Mouse (Mus musculus): ENCODE data around the gene Luc7l.
"Not testable (repeated sequence)": the region's sequence is repeated elsewhere in the genome, so short reads cannot be mapped to it uniquely, and the experiment has no call there.

The Luc7l gene

DNA sequence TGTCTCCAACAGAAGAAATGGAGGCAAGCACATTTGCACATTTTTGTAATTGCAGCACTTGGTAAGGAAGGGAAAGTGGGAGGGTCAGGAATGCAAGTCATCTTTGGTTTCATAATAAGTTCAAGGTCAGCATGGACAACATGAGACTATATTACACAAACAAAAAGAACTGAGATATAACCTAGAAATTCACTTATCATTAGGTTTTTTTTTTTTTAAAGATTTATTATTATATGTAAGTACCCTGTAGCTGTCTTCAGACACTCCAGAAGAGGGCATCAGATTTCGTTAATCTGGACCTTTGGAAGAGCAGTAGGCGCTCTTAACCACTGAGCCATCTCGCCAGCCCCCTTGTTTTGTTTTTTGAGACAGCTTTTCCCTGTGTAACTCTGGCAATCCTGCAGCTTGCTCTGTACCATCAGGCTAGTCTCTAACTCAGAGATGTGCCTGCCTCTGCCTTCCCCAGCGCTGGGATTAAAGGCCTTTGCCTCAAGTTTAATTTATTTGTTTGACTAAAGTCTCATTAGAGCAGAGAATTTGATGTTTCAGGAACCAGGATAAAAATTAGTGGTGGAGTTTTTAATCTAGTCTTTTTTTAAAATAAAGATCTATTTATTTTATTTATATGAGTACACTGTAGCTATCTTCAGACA is 684 bp upstream of the Luc7l start:
- no peak for DNase-seq (ENCODE audit: extremely low spot score, low read depth, low spot score)

- DNase-seq (ENCODE audit: extremely low spot score, low read depth, low spot score): no peak
Observed at GRCm38 (mm10) chr17:26253399-26253798, 703 bp downstream of the Luc7l start.

GRCm38 (mm10) chr17:26255313-26255712 is 2.6 kb downstream of the Luc7l start:
- no peak for DNase-seq (ENCODE audit: extremely low spot score, low read depth, low spot score)

- no peak for DNase-seq (ENCODE audit: extremely low spot score, low read depth, low spot score)
Observed at GRCm38 (mm10) chr17:26261826-26262225, 9.1 kb downstream of the Luc7l start.

DNA sequence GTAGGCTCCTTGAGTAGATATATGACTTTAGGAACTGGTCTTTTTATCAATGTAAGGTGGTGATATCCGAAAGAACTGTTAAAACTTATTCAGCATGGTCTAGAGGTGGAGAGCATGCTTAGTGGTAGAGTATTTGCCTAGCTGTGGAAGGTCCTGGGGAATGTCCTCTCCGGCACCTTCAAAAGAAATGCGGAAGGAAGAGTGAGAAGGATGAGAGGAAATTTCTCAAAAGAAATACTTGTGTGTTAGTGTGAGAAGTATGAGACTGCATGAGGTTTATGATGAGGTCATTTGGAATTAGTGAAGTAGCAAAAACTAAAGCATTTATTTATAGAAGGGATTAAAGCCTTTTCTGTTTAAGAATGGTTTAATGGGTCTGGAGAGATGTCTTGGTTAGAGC is 9.7 kb downstream of the Luc7l start:
- DNase-seq (ENCODE audit: extremely low spot score, low read depth, low spot score): no peak

- no peak for DNase-seq (ENCODE audit: extremely low spot score, low read depth, low spot score)
Observed at GRCm38 (mm10) chr17:26268851-26269250, 16.2 kb downstream of the Luc7l start.

DNA sequence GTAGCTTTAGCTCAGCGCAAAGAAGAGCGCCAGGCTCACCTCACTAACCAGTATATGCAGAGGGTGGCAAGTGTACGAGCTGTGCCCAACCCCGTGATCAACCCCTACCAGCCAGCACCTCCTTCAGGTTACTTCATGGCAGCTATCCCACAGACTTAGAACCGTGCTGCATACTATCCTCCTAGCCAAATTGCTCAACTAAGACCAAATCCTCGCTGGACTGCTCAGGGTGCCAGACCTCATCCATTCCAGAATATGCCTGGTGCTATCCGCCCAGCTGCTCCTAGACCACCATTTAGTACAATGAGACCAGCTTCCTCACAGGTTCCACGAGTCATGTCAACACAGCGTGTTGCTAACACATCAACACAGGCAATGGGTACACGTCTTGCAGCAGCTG is 16.9 kb downstream of the Luc7l start:
- DNase-seq (ENCODE audit: extremely low spot score, low read depth, low spot score): not testable (repeated sequence)

DNA sequence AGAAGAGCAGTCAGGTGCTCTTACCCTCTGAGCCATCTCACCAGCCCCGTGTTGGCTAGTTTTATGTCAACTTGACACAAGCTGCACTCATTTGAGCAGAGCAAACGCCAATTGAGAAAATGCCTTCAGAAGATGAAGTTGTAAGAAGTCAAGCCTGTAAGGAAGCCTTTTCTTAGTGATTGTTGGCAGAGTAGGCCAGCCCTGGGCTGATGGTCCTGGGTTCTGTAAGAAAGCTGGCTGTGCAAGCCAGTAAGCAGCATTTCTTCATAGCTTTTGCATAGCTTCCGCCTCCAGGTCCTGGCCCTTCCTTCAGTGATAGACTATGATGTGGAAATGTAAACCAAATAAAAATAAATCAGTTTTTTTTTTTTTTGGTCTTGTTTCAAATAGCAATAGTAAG is 19.9 kb downstream of the Luc7l start:
- DNase-seq (ENCODE audit: extremely low spot score, low read depth, low spot score): no peak

DNA sequence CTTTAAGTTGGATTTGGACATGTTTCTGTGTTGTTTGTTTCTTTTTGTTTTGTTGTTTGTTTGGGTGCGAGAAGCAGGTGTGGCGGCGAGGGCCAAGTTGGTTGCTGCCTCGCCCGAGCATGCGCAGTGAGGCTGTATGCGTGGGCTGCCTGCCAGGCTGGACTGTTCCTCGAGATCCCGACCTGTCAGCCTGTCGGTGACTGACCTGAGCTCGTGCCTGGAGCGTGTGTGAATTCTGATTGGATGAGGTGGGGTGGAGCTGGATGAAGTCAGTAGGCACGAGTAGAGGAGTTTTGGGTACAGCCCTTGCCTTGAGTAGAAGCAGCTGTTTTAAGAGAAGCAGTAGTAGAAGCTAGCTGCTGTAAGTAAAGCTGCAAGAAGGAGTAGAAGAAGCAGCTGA is 23.2 kb downstream of the Luc7l start:
- no peak for DNase-seq (ENCODE audit: extremely low spot score, low read depth, low spot score)

- DNase-seq (ENCODE audit: extremely low spot score, low read depth, low spot score): no peak
Observed at GRCm38 (mm10) chr17:26276711-26277110, 24.0 kb downstream of the Luc7l start.

DNA sequence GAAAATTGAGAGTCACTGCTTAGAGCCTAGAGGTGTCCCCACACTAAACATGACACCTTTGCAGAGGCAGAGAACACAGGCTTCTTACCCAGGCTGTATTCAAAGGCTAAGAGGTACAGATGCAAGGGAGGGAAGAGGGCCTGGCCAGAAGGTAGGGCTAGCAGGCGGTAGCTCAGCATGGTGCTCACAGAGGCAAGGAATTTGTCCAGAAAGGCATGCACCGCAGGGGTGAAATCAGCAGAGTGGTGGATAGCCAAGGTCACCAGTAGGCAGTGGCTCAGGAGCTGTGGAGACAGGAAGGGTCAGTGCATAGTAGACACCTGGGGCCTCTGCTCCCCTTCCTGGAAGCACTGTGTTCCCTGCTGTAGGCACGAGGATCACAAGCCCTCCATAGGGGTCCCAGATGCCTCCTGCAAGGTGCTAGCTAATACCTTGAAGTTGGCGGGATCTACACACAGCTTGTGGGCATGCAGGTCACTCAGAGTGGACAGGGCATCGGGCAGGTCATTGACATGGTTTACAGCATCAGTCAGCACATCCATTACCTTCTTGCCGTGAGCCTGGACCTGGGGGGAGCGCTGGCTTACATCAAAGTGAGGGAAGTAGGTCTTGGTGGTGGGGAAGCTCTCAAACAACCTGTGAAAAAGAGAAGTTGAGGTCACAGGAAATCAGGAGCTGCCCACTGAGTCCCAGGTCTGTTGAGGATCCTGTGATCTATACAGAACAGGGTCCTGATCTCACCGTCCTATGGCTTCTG is 33.7 kb downstream of the Luc7l start:
- DNase-seq (ENCODE audit: extremely low spot score, low read depth, low spot score): no peak

DNA sequence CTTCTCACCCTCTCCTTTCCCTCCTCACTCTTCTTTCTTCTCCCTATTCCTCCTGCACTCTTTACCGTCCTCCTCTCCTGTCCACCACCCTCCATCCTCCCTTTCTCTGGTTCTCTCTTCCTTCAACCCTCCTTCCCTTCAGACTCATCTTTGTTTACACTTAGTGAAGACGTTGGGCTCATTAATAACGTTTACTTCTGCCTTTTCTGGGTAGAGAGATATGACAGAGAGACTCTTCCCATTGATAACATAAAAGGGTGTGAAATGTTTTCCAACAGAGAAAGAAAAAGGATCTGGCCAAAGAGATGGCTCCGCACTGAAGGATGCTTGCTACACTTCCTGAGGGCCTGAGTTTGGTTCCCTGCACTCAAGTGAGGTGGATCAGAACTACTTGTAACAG is 36.8 kb downstream of the Luc7l start:
- DNase-seq (ENCODE audit: extremely low spot score, low read depth, low spot score): no peak

GRCm38 (mm10) chr17:26298318-26298717 is 45.6 kb downstream of the Luc7l start:
- not testable (repeated sequence) for DNase-seq (ENCODE audit: extremely low spot score, low read depth, low spot score)

DNA sequence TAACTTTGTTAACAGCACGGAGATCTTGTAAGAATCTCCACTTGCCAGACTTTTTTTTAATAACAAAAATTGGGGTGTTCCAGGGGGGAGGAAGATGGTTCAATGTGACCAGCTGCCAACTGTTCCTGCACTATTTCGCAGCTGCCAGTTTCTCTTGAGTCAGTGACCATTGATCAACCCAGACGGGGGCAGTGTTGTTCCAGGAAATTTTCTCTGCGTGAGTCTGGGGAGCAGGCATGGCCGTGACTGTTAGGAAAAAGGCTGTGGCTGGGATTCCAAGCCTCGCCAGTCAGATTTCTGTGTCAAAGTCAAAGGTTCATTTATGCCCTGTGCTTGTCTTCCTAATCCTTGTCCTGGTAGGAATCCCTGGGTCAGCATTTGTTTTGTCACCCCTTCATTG is 61.6 kb downstream of the Luc7l start:
- DNase-seq (ENCODE audit: extremely low spot score, low read depth, low spot score): peak; percentile 1

DNA sequence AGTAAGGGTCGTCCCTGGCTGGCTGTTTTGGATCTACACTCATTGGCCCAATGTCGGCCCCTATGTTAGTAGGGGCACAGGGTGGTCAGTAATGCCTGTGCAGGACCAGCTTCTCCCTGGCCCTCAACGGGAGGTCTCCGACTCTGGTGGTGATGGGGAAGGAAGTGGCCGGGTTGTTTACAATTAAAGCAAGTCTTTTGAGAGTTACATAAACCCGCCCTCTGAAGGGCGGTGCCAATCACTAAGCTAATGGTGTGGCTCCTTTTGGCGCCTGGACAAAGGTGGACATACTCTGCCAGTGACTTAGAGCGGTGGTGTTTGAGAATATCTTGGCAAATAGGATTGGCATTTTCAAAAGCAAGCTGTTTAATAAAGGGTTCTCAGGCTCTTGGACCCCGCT is 62.8 kb downstream of the Luc7l start:
- no peak for DNase-seq (ENCODE audit: extremely low spot score, low read depth, low spot score)

DNA sequence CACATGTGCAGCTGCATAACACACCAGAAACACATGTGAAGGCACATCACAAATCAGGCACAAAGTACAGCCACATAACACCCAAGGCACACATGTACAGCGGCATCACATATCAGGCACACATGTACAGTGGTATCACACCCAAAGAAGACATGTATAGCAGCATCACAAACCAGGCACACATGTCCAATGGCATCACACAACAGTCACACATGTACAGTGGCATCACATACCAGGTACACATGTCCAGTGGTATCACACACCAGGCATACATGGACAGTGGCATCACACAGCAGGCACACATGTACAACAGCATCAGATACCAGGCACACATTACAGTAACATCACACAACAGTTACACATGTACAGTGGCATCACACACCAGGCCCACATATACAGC is 65.7 kb downstream of the Luc7l start:
- DNase-seq (ENCODE audit: extremely low spot score, low read depth, low spot score): no peak
